Mouse (Mus musculus): ENCODE measurements around the gene Maml2. TPM values are rescaled to one million over a fixed set of nuclear protein-coding genes. Genes with fewer than 3 reads are reported as not detected.

Maml2 gene
- polyA plus RNA-seq, 1 experiment: 1.3 TPM

GRCm38 (mm10) chr9:13443484-13444211, 145.9 kb downstream of the Maml2 start:
- Histone ChIP-seq H3K4me2 (ENCODE audit: low read depth) (no peak overlapping the region), H3K4me3 (no peak overlapping the region), H3ac (ENCODE audit: control insufficient read depth, insufficient read length) (no peak overlapping the region), H3K27me3 (ENCODE audit: control insufficient read depth, insufficient read depth, insufficient read length) (no peaks in the 10 kb centered on the region), H3K79me2 (ENCODE audit: control insufficient read depth, insufficient read depth) (no peaks in the 10 kb centered on the region), H3K36me3 (ENCODE audit: control insufficient read depth, insufficient read depth) (no peaks in the 10 kb centered on the region)
- TF ChIP-seq POLR2AphosphoS2 (IDR thresholded peaks at IDR 0.05; ENCODE audit: insufficient read length, low read depth) (no peak), SRF (IDR thresholded peaks at IDR 0.05; ENCODE audit: control insufficient read depth, insufficient read length, low read depth) (no peak), TCF3 (IDR thresholded peaks at IDR 0.05; ENCODE audit: insufficient read length, low read depth) (no peak), REST (IDR thresholded peaks at IDR 0.05; ENCODE audit: insufficient read depth, insufficient read length) (no peak), MYOG (IDR thresholded peaks at IDR 0.05; ENCODE audit: control insufficient read depth in 1 of 3, insufficient read depth in 1 of 3, insufficient read length in 2 of 3, low read depth in 2 of 3) (no peak), MYOD1 (IDR thresholded peaks at IDR 0.05; ENCODE audit: control insufficient read depth in 1 of 3, insufficient read length in 2 of 3, low read depth in 2 of 3) (no peak)

GRCm38 (mm10) chr9:13446236-13446635, 148.5 kb downstream of the Maml2 start:
- Histone ChIP-seq H3K4me2 (ENCODE audit: low read depth) (no peak overlapping the region), H3K4me3 (no peak overlapping the region), H3K27me3 (ENCODE audit: control insufficient read depth, insufficient read depth, insufficient read length) (no peaks in the 10 kb centered on the region), H3ac (ENCODE audit: control insufficient read depth, insufficient read length) (no peak overlapping the region), H3K36me3 (ENCODE audit: control insufficient read depth, insufficient read depth) (no peaks in the 10 kb centered on the region), H3K79me2 (ENCODE audit: control insufficient read depth, insufficient read depth) (no peaks in the 10 kb centered on the region)
- no peak for TF ChIP-seq POLR2A (IDR thresholded peaks at IDR 0.05; ENCODE audit: insufficient read length, low read depth)
- TF ChIP-seq POLR2AphosphoS2 (IDR thresholded peaks at IDR 0.05; ENCODE audit: insufficient read length, low read depth): no peak
- no peak for TF ChIP-seq TCF12 (IDR thresholded peaks at IDR 0.05; ENCODE audit: insufficient read depth, poor library complexity, severe bottlenecking)
- no peak for TF ChIP-seq SRF (IDR thresholded peaks at IDR 0.05; ENCODE audit: control insufficient read depth, insufficient read length, low read depth)
- no peak for TF ChIP-seq MYOD1 (IDR thresholded peaks at IDR 0.05; ENCODE audit: control insufficient read depth in 1 of 3, insufficient read length in 2 of 3, low read depth in 2 of 3)
- no peak for TF ChIP-seq MAX (IDR thresholded peaks at IDR 0.05; ENCODE audit: low read depth)
- no peak for TF ChIP-seq E2F4 (IDR thresholded peaks at IDR 0.05; ENCODE audit: insufficient read depth)
- no peak for TF ChIP-seq MYOG (IDR thresholded peaks at IDR 0.05; ENCODE audit: control insufficient read depth in 1 of 3, insufficient read depth in 1 of 3, insufficient read length in 2 of 3, low read depth in 2 of 3)
- TF ChIP-seq USF1 (IDR thresholded peaks at IDR 0.05; ENCODE audit: low read depth): no peak
- no peak for TF ChIP-seq TCF3 (IDR thresholded peaks at IDR 0.05; ENCODE audit: insufficient read length, low read depth)
- no peak for TF ChIP-seq REST (IDR thresholded peaks at IDR 0.05; ENCODE audit: insufficient read depth, insufficient read length)
- no peak for TF ChIP-seq CEBPB (IDR thresholded peaks at IDR 0.05; ENCODE audit: insufficient read depth, poor library complexity, severe bottlenecking)

- TF ChIP-seq TCF3 (IDR thresholded peaks at IDR 0.05; ENCODE audit: insufficient read length, low read depth) (no peak), MYOG (IDR thresholded peaks at IDR 0.05; ENCODE audit: control insufficient read depth in 1 of 3, insufficient read depth in 1 of 3, insufficient read length in 2 of 3, low read depth in 2 of 3) (no peak), POLR2A (IDR thresholded peaks at IDR 0.05; ENCODE audit: insufficient read length, low read depth) (no peak), TCF12 (IDR thresholded peaks at IDR 0.05; ENCODE audit: insufficient read depth, poor library complexity, severe bottlenecking) (no peak), REST (IDR thresholded peaks at IDR 0.05; ENCODE audit: insufficient read depth, insufficient read length) (no peak)
- Histone ChIP-seq H3K4me3 (no peak within 1 kb of the TSS), H3K79me2 (ENCODE audit: control insufficient read depth, insufficient read depth) (no peaks in the 10 kb centered on the region), H3ac (ENCODE audit: control insufficient read depth, insufficient read length) (no peak within 1 kb of the TSS), H3K4me2 (ENCODE audit: low read depth) (no peak within 1 kb of the TSS), H3K27me3 (ENCODE audit: control insufficient read depth, insufficient read depth, insufficient read length) (no peaks in the 10 kb centered on the region), H3K36me3 (ENCODE audit: control insufficient read depth, insufficient read depth) (no peaks in the 10 kb centered on the region)
These were observed 149.0 kb downstream of the Maml2 start, which contains the start of gene Gm17571 for GRCm38 (mm10) chr9:13446703-13447285. Gene Gm17571 (minus strand): TSS chr9:13446753.

- no peaks in the 10 kb centered on the region for H3K36me3 ChIP-seq (ENCODE audit: control insufficient read depth, insufficient read depth)
- no peak overlapping the region for H3K4me3 ChIP-seq
- H3K4me2 ChIP-seq (ENCODE audit: low read depth): no peak overlapping the region
- no peak for TF ChIP-seq TCF12 (IDR thresholded peaks at IDR 0.05; ENCODE audit: insufficient read depth, poor library complexity, severe bottlenecking)
- no peak for TF ChIP-seq USF1 (IDR thresholded peaks at IDR 0.05; ENCODE audit: low read depth)
- no peak for TF ChIP-seq MYOD1 (IDR thresholded peaks at IDR 0.05; ENCODE audit: control insufficient read depth in 1 of 3, insufficient read length in 2 of 3, low read depth in 2 of 3)
- no peak for TF ChIP-seq POLR2A (IDR thresholded peaks at IDR 0.05; ENCODE audit: insufficient read length, low read depth)
- TF ChIP-seq MYOG (IDR thresholded peaks at IDR 0.05; ENCODE audit: control insufficient read depth in 1 of 3, insufficient read depth in 1 of 3, insufficient read length in 2 of 3, low read depth in 2 of 3): no peak
- no peak for TF ChIP-seq CEBPB (IDR thresholded peaks at IDR 0.05; ENCODE audit: insufficient read depth, poor library complexity, severe bottlenecking)
- TF ChIP-seq SRF (IDR thresholded peaks at IDR 0.05; ENCODE audit: control insufficient read depth, insufficient read length, low read depth): no peak
- no peak for TF ChIP-seq E2F4 (IDR thresholded peaks at IDR 0.05; ENCODE audit: insufficient read depth)
- no peak for TF ChIP-seq POLR2AphosphoS2 (IDR thresholded peaks at IDR 0.05; ENCODE audit: insufficient read length, low read depth)
- no peak for TF ChIP-seq REST (IDR thresholded peaks at IDR 0.05; ENCODE audit: insufficient read depth, insufficient read length)
- TF ChIP-seq TCF3 (IDR thresholded peaks at IDR 0.05; ENCODE audit: insufficient read length, low read depth): no peak
- TF ChIP-seq MAX (IDR thresholded peaks at IDR 0.05; ENCODE audit: low read depth): no peak
- H3ac ChIP-seq (ENCODE audit: control insufficient read depth, insufficient read length): no peak overlapping the region
- no peaks in the 10 kb centered on the region for H3K79me2 ChIP-seq (ENCODE audit: control insufficient read depth, insufficient read depth)
- no peaks in the 10 kb centered on the region for H3K27me3 ChIP-seq (ENCODE audit: control insufficient read depth, insufficient read depth, insufficient read length)
These were observed 151.0 kb downstream of the Maml2 start for GRCm38 (mm10) chr9:13448716-13449115.
